Mouse (Mus musculus): ENCODE measurements at regions not wholly inside any gene's neighbourhood (a gene's known extent, or its start where the extent isn't known, plus 50 kb on each side); places are given as distances from the start of the nearest gene placed in this dataset.

DNA sequence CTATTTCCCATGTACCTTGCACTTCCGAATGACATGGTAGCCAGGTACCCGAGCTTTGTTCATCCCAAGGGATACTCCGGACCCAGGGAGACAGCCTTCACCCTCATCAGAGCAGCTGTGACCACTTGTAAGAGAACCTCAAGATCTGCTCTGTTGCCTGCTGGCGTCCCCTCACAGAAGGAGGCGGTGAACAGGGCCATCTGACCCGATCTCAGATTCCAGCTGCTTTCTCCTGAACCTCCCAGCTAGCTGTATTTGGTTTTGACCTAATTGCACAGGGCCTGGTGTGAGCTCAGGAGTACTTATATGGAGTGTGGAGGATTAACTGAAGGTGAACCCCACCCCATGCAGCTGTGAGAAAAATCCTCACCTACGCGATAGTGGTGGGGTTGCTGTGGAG, 344.5 kb upstream of the Fam19a5 start:
- ATAC-seq (ENCODE audit: low FRiP score, low read depth) = no peak
- Histone ChIP-seq H3K27me3 (no peaks in the 10 kb centered on the region), H3K4me3 (no peak overlapping the region), H3K9ac (replicated peaks) (no peak overlapping the region), H3K4me2 (replicated peaks) (no peak overlapping the region), H3K4me1 (peaks cover 28% of the 10 kb centered on the region), H3K36me3 (no peaks in the 10 kb centered on the region), H3K27ac (replicated peaks) (no peak overlapping the region), H3K9me3 (no peaks in the 10 kb centered on the region)
- 83% methylated on average over 8 of the region's 8 CpGs for WGBS

DNA sequence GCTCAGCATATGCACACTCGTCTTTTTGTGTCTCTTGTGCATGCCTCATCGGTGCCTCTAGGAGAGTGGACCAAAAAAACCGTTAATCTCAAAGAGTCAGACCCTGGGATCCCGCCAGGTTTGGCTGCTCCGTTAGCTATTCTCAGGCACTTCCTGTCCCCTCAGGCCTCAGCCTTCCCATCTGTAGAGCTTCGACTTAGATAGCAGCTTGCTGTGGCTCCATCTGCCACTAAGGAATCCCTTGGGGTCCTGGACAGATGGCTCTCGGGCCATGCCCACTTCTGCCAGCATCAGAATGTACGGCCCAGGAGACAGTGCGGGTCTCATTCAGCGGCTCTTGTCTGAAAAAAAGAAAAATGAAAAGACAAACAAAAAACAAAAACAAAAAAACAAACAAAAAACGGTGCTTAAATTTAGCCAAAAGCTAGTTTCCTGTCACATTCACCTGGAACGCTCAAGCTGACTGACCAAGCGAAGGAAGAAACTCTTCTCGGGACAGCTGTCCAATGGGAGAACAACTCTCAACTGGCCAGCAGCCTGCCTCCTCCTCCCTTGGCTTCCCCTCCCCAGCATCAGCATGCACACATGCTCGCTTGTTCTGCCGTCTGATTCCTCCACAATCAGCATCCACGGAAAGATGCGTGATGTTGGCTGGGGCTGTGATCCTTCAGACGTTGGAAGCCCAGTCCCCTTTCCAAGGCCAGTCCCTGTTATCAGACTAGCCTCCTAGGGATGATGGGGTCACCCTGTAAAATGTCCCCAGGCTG, 343.6 kb upstream of the Fam19a5 start:
- Histone ChIP-seq H3K4me1 (peaks cover 28% of the 10 kb centered on the region), H3K9ac (replicated peaks) (no peak overlapping the region), H3K36me3 (no peaks in the 10 kb centered on the region), H3K27ac (replicated peaks) (peak overlapping the region; percentile 36), H3K9me3 (no peaks in the 10 kb centered on the region), H3K27me3 (no peaks in the 10 kb centered on the region), H3K4me3 (no peak overlapping the region), H3K4me2 (replicated peaks) (no peak overlapping the region)
- 61% methylated on average over 19 of the region's 19 CpGs for WGBS
- 0 out of 2 replicates have a peak, but pooled peaks have one; percentile 34 for ATAC-seq (ENCODE audit: low FRiP score, low read depth)

DNA sequence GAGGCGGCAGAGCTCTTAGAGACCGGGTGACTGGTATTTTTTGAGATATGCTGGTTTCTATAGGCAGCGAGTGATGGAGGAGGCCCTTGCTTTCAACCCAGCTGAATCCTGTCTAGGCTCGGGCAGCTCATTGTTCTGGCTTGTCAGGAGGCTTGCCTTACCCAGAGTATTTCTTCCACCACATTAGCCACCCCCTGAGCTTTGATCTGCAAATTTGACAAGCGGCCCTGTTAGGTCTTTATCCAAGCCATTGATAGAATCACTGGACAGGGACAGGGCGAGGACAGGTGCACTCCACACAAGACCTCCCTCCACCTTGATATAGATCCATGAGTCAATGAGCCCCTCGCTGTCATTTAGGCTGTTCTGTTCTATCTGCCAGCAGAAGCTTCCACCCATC, 343.0 kb upstream of the Fam19a5 start:
- no peaks in the 10 kb centered on the region for H3K36me3 ChIP-seq
- H3K9ac ChIP-seq (replicated peaks) = no peak overlapping the region
- 42% methylated on average over 7 of the region's 7 CpGs for WGBS
- H3K4me3 ChIP-seq = no peak overlapping the region
- H3K27ac ChIP-seq (replicated peaks) = peak overlapping the region; percentile 36; the same call in 1 of the 2 replicates
- H3K4me1 ChIP-seq = peaks cover 25% of the 10 kb centered on the region
- no peaks in the 10 kb centered on the region for H3K27me3 ChIP-seq
- 0 out of 2 replicates have a peak, but pooled peaks have one; percentile 6 for ATAC-seq (ENCODE audit: low FRiP score, low read depth)
- no peak overlapping the region for H3K4me2 ChIP-seq (replicated peaks)
- H3K9me3 ChIP-seq = no peaks in the 10 kb centered on the region

DNA sequence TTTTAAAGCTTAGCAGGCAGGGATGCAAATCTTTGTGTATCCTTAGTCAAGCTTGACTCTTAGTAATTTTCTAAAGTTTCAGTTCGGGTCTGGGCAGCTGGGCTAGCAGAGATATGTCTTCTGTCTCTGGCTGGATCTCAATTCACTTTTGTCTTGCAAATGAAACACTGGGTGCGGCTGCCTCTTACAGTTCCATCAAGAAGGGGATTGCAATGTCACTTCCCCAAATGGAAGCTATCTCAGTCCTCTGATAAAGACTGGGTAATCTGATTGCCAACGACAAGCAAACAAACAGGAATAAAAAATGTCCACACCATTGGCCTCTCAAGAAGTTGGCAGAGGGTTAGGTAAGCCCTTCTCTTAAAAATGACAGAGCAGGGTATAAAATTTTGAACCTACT, 314.1 kb upstream of the Fam19a5 start:
- H3K27me3 ChIP-seq = no peaks in the 10 kb centered on the region
- H3K9me3 ChIP-seq = no peaks in the 10 kb centered on the region
- 52% methylated on average over 3 of the region's 3 CpGs for WGBS
- H3K9ac ChIP-seq (replicated peaks) = no peak overlapping the region
- no peak overlapping the region for H3K27ac ChIP-seq (replicated peaks)
- no peaks in the 10 kb centered on the region for H3K36me3 ChIP-seq
- H3K4me3 ChIP-seq = no peak overlapping the region
- no peak for ATAC-seq (ENCODE audit: low FRiP score, low read depth)
- no peaks in the 10 kb centered on the region for H3K4me1 ChIP-seq
- H3K4me2 ChIP-seq (replicated peaks) = no peak overlapping the region

DNA sequence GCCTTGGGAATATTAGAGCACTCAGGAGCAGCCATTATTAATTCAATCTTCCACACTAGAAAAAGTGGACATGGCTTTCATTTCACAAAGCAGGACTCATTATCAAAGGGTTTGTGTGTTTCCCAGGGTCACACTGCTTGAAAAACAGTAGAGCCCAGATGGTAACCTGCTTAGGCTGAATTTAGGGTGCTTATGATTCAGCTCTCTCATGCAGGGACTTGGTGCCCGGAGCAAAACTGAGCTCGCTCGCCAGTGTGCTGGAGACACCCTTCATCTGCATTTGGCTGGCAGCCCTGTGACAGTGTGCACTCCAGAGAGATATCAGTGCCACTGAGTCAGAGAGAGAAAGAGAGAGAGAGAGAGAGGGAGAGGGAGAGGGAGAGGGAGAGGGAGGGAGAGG, 308.0 kb upstream of the Fam19a5 start:
- WGBS = 74% methylated on average over 3 of the region's 3 CpGs
- no peak for ATAC-seq (ENCODE audit: low FRiP score, low read depth)

DNA sequence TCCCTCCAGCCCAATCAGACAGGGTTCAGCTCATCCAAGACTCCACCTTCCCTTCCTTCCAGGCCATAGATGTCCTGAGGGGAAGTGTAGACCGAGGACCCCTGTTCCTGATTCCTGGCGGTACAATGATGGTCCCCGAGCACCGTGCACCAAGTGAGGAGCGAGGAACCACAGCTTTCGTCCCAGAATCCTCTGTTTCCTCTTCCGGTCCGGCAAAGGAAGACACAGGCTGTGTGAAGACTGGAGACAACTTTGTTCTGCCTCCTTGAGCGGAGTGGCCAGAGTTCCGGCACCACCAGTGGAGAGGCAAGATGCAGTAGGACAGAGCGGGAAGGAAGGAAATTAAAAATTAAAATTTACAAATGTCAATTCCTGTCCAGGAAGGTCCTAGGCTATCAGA, 305.0 kb upstream of the Fam19a5 start:
- no peak overlapping the region for H3K4me2 ChIP-seq (replicated peaks)
- ATAC-seq (ENCODE audit: low FRiP score, low read depth) = no peak
- no peaks in the 10 kb centered on the region for H3K27me3 ChIP-seq
- no peaks in the 10 kb centered on the region for H3K9me3 ChIP-seq
- no peak overlapping the region for H3K9ac ChIP-seq (replicated peaks)
- no peak overlapping the region for H3K27ac ChIP-seq (replicated peaks)
- no peaks in the 10 kb centered on the region for H3K36me3 ChIP-seq
- no peaks in the 10 kb centered on the region for H3K4me1 ChIP-seq
- WGBS = 92% methylated on average over 11 of the region's 11 CpGs
- H3K4me3 ChIP-seq = no peak overlapping the region

More for the DNA sequence above, 308.0 kb upstream of the Fam19a5 start:
- H3K27ac ChIP-seq (replicated peaks) = no peak overlapping the region
- H3K4me3 ChIP-seq = no peak overlapping the region
- no peaks in the 10 kb centered on the region for H3K27me3 ChIP-seq
- no peak overlapping the region for H3K9ac ChIP-seq (replicated peaks)
- no peaks in the 10 kb centered on the region for H3K36me3 ChIP-seq
- H3K4me1 ChIP-seq = no peaks in the 10 kb centered on the region
- no peak overlapping the region for H3K4me2 ChIP-seq (replicated peaks)
- H3K9me3 ChIP-seq = no peaks in the 10 kb centered on the region

DNA sequence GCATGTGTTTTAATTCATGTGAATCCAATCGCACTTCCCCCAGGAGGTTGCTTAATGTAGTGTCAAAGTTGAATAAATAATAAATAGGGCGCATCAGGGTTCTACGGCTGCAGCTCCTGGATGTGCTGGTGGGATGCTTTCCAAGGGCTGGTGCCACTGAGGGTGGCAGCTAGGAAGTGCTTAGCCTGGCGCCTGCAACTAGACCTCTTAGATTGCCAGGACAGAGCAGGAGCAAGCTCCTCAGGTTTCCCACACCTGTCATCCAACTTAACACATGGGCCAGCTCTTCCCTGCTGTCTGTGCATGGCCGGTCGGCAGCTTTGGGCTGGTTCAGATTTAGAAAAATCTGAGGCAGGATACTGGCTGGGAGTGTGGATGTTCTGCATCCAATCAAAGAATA, 282.6 kb upstream of the Fam19a5 start:
- H3K9me3 ChIP-seq = no peaks in the 10 kb centered on the region
- no peaks in the 10 kb centered on the region for H3K4me1 ChIP-seq
- H3K27me3 ChIP-seq = no peaks in the 10 kb centered on the region
- no peaks in the 10 kb centered on the region for H3K36me3 ChIP-seq
- no peak overlapping the region for H3K27ac ChIP-seq (replicated peaks)
- WGBS = 90% methylated on average over 6 of the region's 6 CpGs
- no peak overlapping the region for H3K4me3 ChIP-seq
- H3K4me2 ChIP-seq (replicated peaks) = no peak overlapping the region
- ATAC-seq (ENCODE audit: low FRiP score, low read depth) = no peak
- H3K9ac ChIP-seq (replicated peaks) = no peak overlapping the region

DNA sequence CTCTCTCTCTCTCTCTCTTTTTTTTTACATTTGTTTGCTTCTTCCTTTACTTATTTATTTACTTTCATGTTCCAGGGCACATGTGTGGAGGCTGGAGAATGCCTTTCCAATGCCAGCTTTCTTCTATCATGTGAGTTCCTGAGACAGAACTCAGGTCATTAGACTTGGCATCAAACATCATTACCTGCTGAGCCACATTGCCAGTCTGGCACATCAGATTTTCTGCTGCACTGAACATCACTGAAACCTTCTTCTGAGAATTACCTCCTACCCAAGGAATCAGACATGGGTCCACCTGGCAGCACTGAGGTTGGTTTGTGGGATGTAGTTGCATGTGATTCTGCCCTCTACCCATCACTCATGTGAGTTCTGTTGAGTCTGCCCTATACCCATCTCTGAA, 279.2 kb upstream of the Fam19a5 start:
- no peak for ATAC-seq (ENCODE audit: low FRiP score, low read depth)
- Histone ChIP-seq H3K4me2 (replicated peaks) (no peak overlapping the region), H3K27ac (replicated peaks) (no peak overlapping the region), H3K4me3 (no peak overlapping the region), H3K27me3 (no peaks in the 10 kb centered on the region), H3K4me1 (no peaks in the 10 kb centered on the region), H3K9me3 (no peaks in the 10 kb centered on the region), H3K9ac (replicated peaks) (no peak overlapping the region), H3K36me3 (no peaks in the 10 kb centered on the region)

DNA sequence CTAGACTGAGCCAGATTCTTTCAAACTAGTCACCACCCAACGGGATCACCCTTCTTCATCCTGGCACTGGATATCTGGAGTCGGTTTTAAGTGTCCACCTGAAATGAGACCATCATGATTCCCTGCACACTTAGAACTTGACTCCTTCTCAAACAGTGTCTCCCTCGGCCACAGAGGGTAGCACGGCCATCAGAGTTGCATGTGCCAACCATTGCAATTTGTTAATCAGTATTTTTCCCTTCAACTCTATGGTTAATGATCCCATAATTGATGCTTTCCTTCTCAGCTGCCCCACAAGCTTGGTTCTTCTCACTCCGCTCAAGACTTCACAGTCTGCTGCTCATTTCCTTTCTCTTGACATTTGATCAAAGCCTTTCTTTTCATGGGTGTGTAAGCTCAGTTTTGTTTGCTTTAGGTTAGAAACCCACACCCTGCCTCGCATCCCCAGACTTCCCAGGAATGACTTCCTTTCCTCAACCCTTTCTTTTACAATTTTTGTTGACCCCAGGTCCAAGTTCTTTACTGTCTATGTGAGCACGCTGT, 253.0 kb upstream of the Fam19a5 start:
- Histone ChIP-seq H3K27ac (replicated peaks) (no peak overlapping the region), H3K4me2 (replicated peaks) (no peak overlapping the region), H3K36me3 (no peaks in the 10 kb centered on the region), H3K9me3 (no peaks in the 10 kb centered on the region), H3K4me1 (no peaks in the 10 kb centered on the region), H3K4me3 (no peak overlapping the region), H3K9ac (replicated peaks) (no peak overlapping the region), H3K27me3 (no peaks in the 10 kb centered on the region)
- 82% methylated on average over 7 of the region's 7 CpGs for WGBS
- no peak for ATAC-seq (ENCODE audit: low FRiP score, low read depth)

DNA sequence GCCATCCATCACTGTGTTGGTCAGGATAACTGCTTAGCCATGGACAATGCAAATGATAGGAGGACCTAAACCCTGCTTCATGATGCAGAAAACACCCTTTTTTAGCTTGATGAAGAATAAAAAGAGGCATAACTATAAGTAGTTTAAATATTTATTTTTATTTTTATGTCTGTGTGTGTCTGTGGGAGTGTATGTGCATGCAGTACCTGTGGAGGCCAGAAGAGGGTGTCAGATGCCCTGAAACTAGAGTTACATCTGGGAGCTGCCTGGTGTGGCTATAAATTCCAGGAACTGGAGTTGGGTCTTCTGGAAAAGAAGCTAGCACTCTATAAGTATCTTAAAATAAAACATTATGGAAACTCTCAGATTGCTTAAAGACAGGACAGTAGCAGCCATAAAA, 224.2 kb upstream of the Fam19a5 start:
- no peaks in the 10 kb centered on the region for H3K36me3 ChIP-seq
- H3K9ac ChIP-seq (replicated peaks) = no peak overlapping the region
- no peaks in the 10 kb centered on the region for H3K27me3 ChIP-seq
- H3K4me3 ChIP-seq = no peak overlapping the region
- no peak overlapping the region for H3K4me2 ChIP-seq (replicated peaks)
- no peaks in the 10 kb centered on the region for H3K9me3 ChIP-seq
- H3K4me1 ChIP-seq = no peaks in the 10 kb centered on the region
- no peak overlapping the region for H3K27ac ChIP-seq (replicated peaks)
- no peak for ATAC-seq (ENCODE audit: low FRiP score, low read depth)

DNA sequence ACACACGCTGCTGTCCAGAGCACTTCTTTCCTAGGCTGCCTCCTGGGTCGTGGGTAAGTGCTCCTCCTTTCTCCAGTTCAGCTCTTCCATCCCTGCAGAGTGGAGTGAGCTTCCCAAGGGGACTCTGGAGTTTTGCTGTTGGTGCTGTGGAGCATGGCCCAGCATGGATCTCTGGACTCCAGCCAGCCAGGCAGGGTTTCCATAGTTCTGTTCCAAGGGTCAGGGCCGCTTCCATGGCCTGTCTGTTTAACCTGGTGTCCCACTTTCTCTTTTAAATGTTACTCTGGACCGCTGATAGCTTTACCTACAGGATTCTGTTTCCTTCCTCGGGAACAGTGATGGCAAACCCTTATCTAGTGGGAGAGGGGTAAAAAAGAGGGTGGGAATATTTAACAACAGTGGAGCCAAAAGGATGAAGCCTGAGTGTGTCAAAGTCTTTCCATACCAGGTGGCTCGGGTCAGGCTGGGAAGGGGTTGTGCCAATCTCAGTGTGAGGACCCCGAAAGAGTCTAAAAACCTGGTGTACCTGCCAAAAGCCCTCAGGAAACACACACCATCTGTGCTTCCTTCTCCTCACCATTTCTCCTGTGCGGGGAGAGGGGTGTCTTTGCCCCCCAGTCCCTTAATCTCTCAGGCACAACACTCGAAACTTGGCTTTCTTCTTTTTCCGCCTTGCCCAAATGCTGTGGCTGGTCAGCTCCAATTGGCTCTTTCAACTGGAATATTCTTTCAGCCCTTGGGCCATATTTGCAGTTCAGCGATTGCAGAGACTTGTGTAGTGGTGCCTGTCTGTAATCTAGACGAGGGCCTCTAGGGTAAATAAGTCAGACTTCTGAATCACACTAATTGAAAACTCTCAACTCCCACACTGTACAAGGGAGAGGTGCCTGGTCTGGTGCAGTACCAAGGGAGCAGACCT, 222.8 kb upstream of the Fam19a5 start:
- no peak overlapping the region for H3K4me3 ChIP-seq
- no peaks in the 10 kb centered on the region for H3K4me1 ChIP-seq
- H3K27me3 ChIP-seq = no peaks in the 10 kb centered on the region
- H3K27ac ChIP-seq (replicated peaks) = no peak overlapping the region
- no peak overlapping the region for H3K9ac ChIP-seq (replicated peaks)
- H3K9me3 ChIP-seq = no peaks in the 10 kb centered on the region
- 82% methylated on average over 12 of the region's 12 CpGs for WGBS
- no peaks in the 10 kb centered on the region for H3K36me3 ChIP-seq
- no peak overlapping the region for H3K4me2 ChIP-seq (replicated peaks)
- no peak for ATAC-seq (ENCODE audit: low FRiP score, low read depth)

DNA sequence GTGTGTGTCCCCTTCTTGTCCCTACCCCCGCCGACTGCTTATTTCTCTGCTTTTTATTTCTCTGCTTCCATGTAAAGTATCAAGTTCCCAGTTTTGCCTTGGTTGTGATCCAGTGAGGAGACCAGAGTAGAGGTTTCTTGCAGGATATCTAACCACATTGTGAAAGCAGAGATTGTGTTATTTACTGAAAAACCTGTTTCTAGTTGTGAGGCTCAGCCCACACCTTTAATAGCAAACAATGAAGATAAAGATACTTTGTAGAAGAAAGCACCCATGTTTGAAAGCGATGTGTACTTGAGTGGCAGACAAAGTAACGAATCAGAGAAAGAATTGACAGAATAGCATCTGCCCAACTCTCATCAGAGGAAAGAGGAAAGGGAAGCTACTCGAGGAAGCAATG, 218.7 kb upstream of the Fam19a5 start:
- Histone ChIP-seq H3K9me3 (no peaks in the 10 kb centered on the region), H3K36me3 (no peaks in the 10 kb centered on the region), H3K4me3 (no peak overlapping the region), H3K4me1 (no peaks in the 10 kb centered on the region), H3K27ac (replicated peaks) (no peak overlapping the region), H3K27me3 (peaks cover 5% of the 10 kb centered on the region; the same call in 1 of the 2 replicates), H3K9ac (replicated peaks) (no peak overlapping the region), H3K4me2 (replicated peaks) (no peak overlapping the region)
- 82% methylated on average over 5 of the region's 5 CpGs for WGBS
- ATAC-seq (ENCODE audit: low FRiP score, low read depth) = no peak

Measured in midbrain, embryonic 12.5 days (tissue).